Mouse (Mus musculus): ENCODE measurements around the gene Src. TPM values are rescaled to one million over a fixed set of nuclear protein-coding genes. Genes with fewer than 3 reads are reported as not detected.
"Not testable (repeated sequence)": the region's sequence is repeated elsewhere in the genome, so short reads cannot be mapped to it uniquely, and the experiment has no call there.

Gene Src
- polyA plus RNA-seq (2015; fragmentation: Nextera tagmentation; extraction: Ambion mirVana) = 1.8 and 2.2 TPM in 2 replicates

- no peaks in the 10 kb centered on the region for H3K9me3 ChIP-seq (replicated peaks)
- ATAC-seq (ENCODE audit: insufficient read depth) = no peak
- no peak within 1 kb of the TSS for H3K9ac ChIP-seq
- no peak within 1 kb of the TSS for H3K4me3 ChIP-seq (replicated peaks)
- WGBS (ENCODE audit: insufficient replicate concordance) = 35% methylated on average over 13 of the region's 13 CpGs
- H3K4me2 ChIP-seq = no peak within 1 kb of the TSS
- H3K36me3 ChIP-seq (replicated peaks) = no peaks in the 10 kb centered on the region
- peaks cover 7% of the 10 kb centered on the region; the same call in 1 of the 2 replicates for H3K4me1 ChIP-seq (replicated peaks)
- H3K27me3 ChIP-seq = peaks cover 6% of the 10 kb centered on the region
- no peak within 1 kb of the TSS for H3K27ac ChIP-seq (replicated peaks)
Measured at GRCm38 (mm10) chr2:157418206-157418605, at the start of gene Src. Gene Src, plus strand, starts transcription at chr2:157418444.

GRCm38 (mm10) chr2:157371696-157372095 lies 46.5 kb upstream of the Src start:
- peaks cover 13% of the 10 kb centered on the region for H3K4me1 ChIP-seq (replicated peaks)
- H3K4me2 ChIP-seq = no peak overlapping the region
- 0 out of 2 replicates have a peak, but pooled peaks cover 7% of the 10 kb centered on the region for H3K36me3 ChIP-seq (replicated peaks)
- no peaks in the 10 kb centered on the region for H3K9me3 ChIP-seq (replicated peaks)
- 70% methylated on average over 6 of the region's 6 CpGs for WGBS (ENCODE audit: insufficient replicate concordance)
- no peak overlapping the region for H3K9ac ChIP-seq
- no peak overlapping the region for H3K4me3 ChIP-seq (replicated peaks)
- no peaks in the 10 kb centered on the region for H3K27me3 ChIP-seq
- H3K27ac ChIP-seq (replicated peaks) = no peak overlapping the region
- ATAC-seq (ENCODE audit: insufficient read depth) = no peak

- Histone ChIP-seq H3K27ac (replicated peaks) (no peak overlapping the region), H3K4me2 (no peak overlapping the region), H3K9ac (no peak overlapping the region), H3K4me1 (replicated peaks) (peaks cover 3% of the 10 kb centered on the region), H3K4me3 (replicated peaks) (no peak overlapping the region), H3K27me3 (no peaks in the 10 kb centered on the region), H3K36me3 (replicated peaks) (0 out of 2 replicates have a peak, but pooled peaks cover 7% of the 10 kb centered on the region), H3K9me3 (replicated peaks) (no peaks in the 10 kb centered on the region)
- 65% methylated on average over 3 of the region's 3 CpGs for WGBS (ENCODE audit: insufficient replicate concordance)
- no peak for ATAC-seq (ENCODE audit: insufficient read depth)
Measured at GRCm38 (mm10) chr2:157373681-157374080, 44.6 kb upstream of the Src start.

- Histone ChIP-seq H3K4me3 (replicated peaks) (no peak overlapping the region), H3K9ac (no peak overlapping the region), H3K27me3 (no peaks in the 10 kb centered on the region), H3K4me2 (no peak overlapping the region), H3K9me3 (replicated peaks) (no peaks in the 10 kb centered on the region), H3K4me1 (replicated peaks) (no peaks in the 10 kb centered on the region; the same call in 1 of the 2 replicates), H3K36me3 (replicated peaks) (peaks cover 7% of the 10 kb centered on the region; the same call in 1 of the 2 replicates), H3K27ac (replicated peaks) (no peak overlapping the region)
- no peak for ATAC-seq (ENCODE audit: insufficient read depth)
- WGBS (ENCODE audit: insufficient replicate concordance) = 73% methylated on average over 8 of the region's 8 CpGs
Measured at GRCm38 (mm10) chr2:157375051-157375450, 43.2 kb upstream of the Src start.

GRCm38 (mm10) chr2:157375794-157376757 lies 42.2 kb upstream of the Src start:
- Histone ChIP-seq H3K36me3 (replicated peaks) (peaks cover 10% of the 10 kb centered on the region; the same call in 1 of the 2 replicates), H3K27me3 (no peaks in the 10 kb centered on the region), H3K4me2 (no peak overlapping the region), H3K4me1 (replicated peaks) (no peaks in the 10 kb centered on the region), H3K4me3 (replicated peaks) (no peak overlapping the region), H3K9ac (no peak overlapping the region), H3K27ac (replicated peaks) (no peak overlapping the region), H3K9me3 (replicated peaks) (no peaks in the 10 kb centered on the region)
- 68% methylated on average over 14 of the region's 14 CpGs for WGBS (ENCODE audit: insufficient replicate concordance)
- ATAC-seq (ENCODE audit: insufficient read depth) = no peak

GRCm38 (mm10) chr2:157376995-157377394 lies 41.2 kb upstream of the Src start:
- Histone ChIP-seq H3K4me1 (replicated peaks) (no peaks in the 10 kb centered on the region), H3K9me3 (replicated peaks) (no peaks in the 10 kb centered on the region), H3K9ac (no peak overlapping the region), H3K27ac (replicated peaks) (no peak overlapping the region), H3K4me2 (no peak overlapping the region), H3K36me3 (replicated peaks) (peaks cover 10% of the 10 kb centered on the region; the same call in 1 of the 2 replicates), H3K27me3 (no peaks in the 10 kb centered on the region), H3K4me3 (replicated peaks) (no peak overlapping the region)
- ATAC-seq (ENCODE audit: insufficient read depth) = no peak
- WGBS (ENCODE audit: insufficient replicate concordance) = 59% methylated on average over 3 of the region's 3 CpGs

- Histone ChIP-seq H3K27ac (replicated peaks) (no peak overlapping the region), H3K9me3 (replicated peaks) (no peaks in the 10 kb centered on the region), H3K36me3 (replicated peaks) (peaks cover 12% of the 10 kb centered on the region; the same call in 1 of the 2 replicates), H3K4me3 (replicated peaks) (no peak overlapping the region), H3K9ac (no peak overlapping the region), H3K4me1 (replicated peaks) (0 out of 2 replicates have a peak, but pooled peaks cover 5% of the 10 kb centered on the region), H3K27me3 (no peaks in the 10 kb centered on the region), H3K4me2 (no peak overlapping the region)
- WGBS (ENCODE audit: insufficient replicate concordance) = 79% methylated on average over 4 of the region's 4 CpGs
- no peak for ATAC-seq (ENCODE audit: insufficient read depth)
Measured at GRCm38 (mm10) chr2:157384836-157385235, 33.4 kb upstream of the Src start.

- ATAC-seq (ENCODE audit: insufficient read depth); H3K4me2 ChIP-seq; H3K27me3 ChIP-seq; H3K4me3 ChIP-seq (replicated peaks); H3K27ac ChIP-seq (replicated peaks); H3K9me3 ChIP-seq (replicated peaks); H3K36me3 ChIP-seq (replicated peaks); H3K4me1 ChIP-seq (replicated peaks); H3K9ac ChIP-seq: not testable (repeated sequence)
- 83% methylated on average over 14 of the region's 14 CpGs for WGBS (ENCODE audit: insufficient replicate concordance)
Measured at GRCm38 (mm10) chr2:157388901-157389590, 29.2 kb upstream of the Src start.

GRCm38 (mm10) chr2:157389591-157389921 lies 28.7 kb upstream of the Src start:
- 75% methylated on average over 7 of the region's 7 CpGs for WGBS (ENCODE audit: insufficient replicate concordance)
- H3K27me3 ChIP-seq = no peaks in the 10 kb centered on the region
- peaks cover 7% of the 10 kb centered on the region; the same call in 1 of the 2 replicates for H3K4me1 ChIP-seq (replicated peaks)
- H3K36me3 ChIP-seq (replicated peaks) = no peaks in the 10 kb centered on the region; the same call in 1 of the 2 replicates
- H3K4me2 ChIP-seq = no peak overlapping the region
- no peak overlapping the region for H3K9ac ChIP-seq
- no peaks in the 10 kb centered on the region for H3K9me3 ChIP-seq (replicated peaks)
- no peak for ATAC-seq (ENCODE audit: insufficient read depth)
- H3K4me3 ChIP-seq (replicated peaks) = no peak overlapping the region
- no peak overlapping the region for H3K27ac ChIP-seq (replicated peaks)

- Histone ChIP-seq H3K27me3 (no peaks in the 10 kb centered on the region), H3K9me3 (replicated peaks) (no peaks in the 10 kb centered on the region), H3K36me3 (replicated peaks) (peaks cover 14% of the 10 kb centered on the region), H3K9ac (no peak overlapping the region), H3K4me1 (replicated peaks) (peaks cover 13% of the 10 kb centered on the region; the same call in 1 of the 2 replicates), H3K4me2 (no peak overlapping the region), H3K4me3 (replicated peaks) (no peak overlapping the region), H3K27ac (replicated peaks) (no peak overlapping the region)
- 78% methylated on average over 2 of the region's 2 CpGs for WGBS (ENCODE audit: insufficient replicate concordance)
- ATAC-seq (ENCODE audit: insufficient read depth) = no peak
Measured at GRCm38 (mm10) chr2:157392331-157392730, 25.9 kb upstream of the Src start.

GRCm38 (mm10) chr2:157393549-157393948 lies 24.7 kb upstream of the Src start:
- 76% methylated on average over 4 of the region's 4 CpGs for WGBS (ENCODE audit: insufficient replicate concordance)
- peaks cover 23% of the 10 kb centered on the region for H3K36me3 ChIP-seq (replicated peaks)
- H3K9me3 ChIP-seq (replicated peaks) = no peaks in the 10 kb centered on the region
- no peak overlapping the region for H3K27ac ChIP-seq (replicated peaks)
- no peak for ATAC-seq (ENCODE audit: insufficient read depth)
- no peak overlapping the region for H3K4me2 ChIP-seq
- H3K9ac ChIP-seq = no peak overlapping the region
- no peaks in the 10 kb centered on the region for H3K27me3 ChIP-seq
- peaks cover 8% of the 10 kb centered on the region; the same call in 1 of the 2 replicates for H3K4me1 ChIP-seq (replicated peaks)
- H3K4me3 ChIP-seq (replicated peaks) = no peak overlapping the region

Measured in liver, embryonic 15.5 days (tissue).